13 mouse cellular contexts compared by ENCODE assay signal in the genomic region with DNA sequence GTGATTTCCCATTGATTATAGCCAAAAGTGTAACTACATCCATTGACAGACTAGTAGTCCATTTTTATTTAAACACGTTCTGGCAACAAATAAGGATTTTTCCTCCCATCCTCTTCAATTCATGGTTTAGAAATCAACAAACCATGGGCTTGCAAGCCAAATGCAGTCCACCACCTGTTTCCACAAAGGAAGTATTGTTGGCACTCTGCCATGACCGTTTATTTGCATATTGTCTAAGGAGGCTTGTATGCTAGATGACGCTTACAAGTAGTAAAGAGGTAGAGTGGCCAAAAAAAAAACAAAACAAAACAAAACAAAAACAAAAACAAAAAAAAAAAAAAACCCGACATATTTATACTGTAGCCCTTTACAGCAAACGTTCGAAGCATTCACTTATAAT. TPM values are rescaled to one million over a fixed set of nuclear protein-coding genes. Genes with fewer than 3 reads are reported as not detected.
DNase-seq lines count a peak whose midpoint lies in the region; ATAC-seq lines count a peak whose summit lies in the region.
"Had no signal": no experiment of that assay in that cellular context is flagged by ENCODE, and none has a peak within 500 bp of the region (broad histone marks: within the 10 kb centered on the region; RNA-seq: fewer than 3 reads in every experiment).

No protein-coding gene starts in this region.

- no peak overlapping the region for H3K4me2 ChIP-seq in forebrain, embryonic 15.5 days (replicated peaks)
- H3K4me2 ChIP-seq in forebrain, embryonic 11.5 days (ENCODE audit: low read depth, low read length, severe bottlenecking) = no peak overlapping the region
- H3K4me2 ChIP-seq: limb, embryonic 13.5 days; stomach, embryonic 15.5 days had no signal

- H3K4me1 ChIP-seq in forebrain, embryonic 15.5 days = peaks cover 7% of the 10 kb centered on the region
- no peaks in the 10 kb centered on the region for H3K4me1 ChIP-seq in forebrain, embryonic 11.5 days (replicated peaks; ENCODE audit: control insufficient read depth, insufficient read depth, low read length)
- H3K4me1 ChIP-seq: stomach, embryonic 15.5 days had no signal

- H3K36me3 ChIP-seq in forebrain, embryonic 15.5 days = no peaks in the 10 kb centered on the region
- H3K36me3 ChIP-seq in forebrain, embryonic 11.5 days (ENCODE audit: control insufficient read depth, insufficient read depth, low read length) = no peaks in the 10 kb centered on the region
- H3K36me3 ChIP-seq: limb, embryonic 13.5 days; stomach, embryonic 15.5 days had no signal

- ATAC-seq in forebrain, embryonic 15.5 days (replicated peaks) = peak; percentile 17; the same call in 1 of the 2 replicates
- ATAC-seq in forebrain, embryonic 11.5 days (replicated peaks; ENCODE audit: low FRiP score) = no peak
- ATAC-seq in common myeloid progenitor, adult 5-6 weeks (replicated peaks; ENCODE audit: low read depth, poor library complexity, severe bottlenecking) = peak; percentile 44

- 25% methylated on average over 6 of the region's 6 CpGs for WGBS in forebrain, embryonic 15.5 days
- 68% methylated on average over 6 of the region's 6 CpGs for WGBS in forebrain, embryonic 11.5 days

- no peaks in the 10 kb centered on the region for H3K9me3 ChIP-seq in forebrain, embryonic 15.5 days
- no peaks in the 10 kb centered on the region for H3K9me3 ChIP-seq in forebrain, embryonic 11.5 days (ENCODE audit: control insufficient read depth, low read length)
- H3K9me3 ChIP-seq: limb, embryonic 13.5 days; stomach, embryonic 15.5 days had no signal

- no peak overlapping the region for H3K9ac ChIP-seq in forebrain, embryonic 15.5 days (replicated peaks)
- no peak overlapping the region for H3K9ac ChIP-seq in forebrain, embryonic 11.5 days (ENCODE audit: low read length)
- H3K9ac ChIP-seq: limb, embryonic 13.5 days; stomach, embryonic 15.5 days had no signal

- H3K4me3 ChIP-seq in forebrain, embryonic 15.5 days = no peak overlapping the region
- H3K4me3 ChIP-seq in forebrain, embryonic 11.5 days (ENCODE audit: low read depth, low read length) = no peak overlapping the region
- H3K4me3 ChIP-seq: limb, embryonic 13.5 days; myocyte; stomach, embryonic 15.5 days had no signal

- no peaks in the 10 kb centered on the region for H3K27me3 ChIP-seq in forebrain, embryonic 15.5 days
- no peaks in the 10 kb centered on the region for H3K27me3 ChIP-seq in forebrain, embryonic 11.5 days (ENCODE audit: control insufficient read depth, insufficient read depth, low read length)
- H3K27me3 ChIP-seq: limb, embryonic 13.5 days; stomach, embryonic 15.5 days had no signal

- H3K27ac ChIP-seq in forebrain, embryonic 15.5 days (replicated peaks) = no peak overlapping the region
- H3K27ac ChIP-seq in forebrain, embryonic 11.5 days (ENCODE audit: low read depth, low read length) = no peak overlapping the region
- H3K27ac ChIP-seq: limb, embryonic 13.5 days; stomach, embryonic 15.5 days had no signal

- no peak for DNase-seq in forebrain, embryonic 11.5 days (ENCODE audit: low spot score)
- DNase-seq in kidney, postnatal 14 days = peak; percentile 48
- DNase-seq in kidney, adult 8-10 months = no peak
- DNase-seq in 416B (ENCODE audit: low read depth) = peak; percentile 92
- no peak for DNase-seq in frontal cortex, postnatal 25 days (ENCODE audit: low spot score in 2 of 2)
- no peak for DNase-seq in urinary bladder, postnatal 36 days (ENCODE audit: low spot score in 2 of 2)
- DNase-seq: lung, postnatal 36 days had no signal

RNA-seq across cellular contexts. Expression of gene Rap2b, which starts 3.3 kb away (rescaled TPM):
- 15.2 and 17.4 TPM in 2 replicates for polyA plus RNA-seq in forebrain, embryonic 15.5 days (2015; fragmentation: Nextera tagmentation; extraction: Ambion mirVana)
- polyA plus RNA-seq in forebrain, embryonic 11.5 days (2014; fragmentation: Nextera tagmentation; extraction: Ambion mirVana) = 14.4 and 14.7 TPM in 2 replicates
- 8.6 and 10.0 TPM in 2 replicates for total RNA-seq in common myeloid progenitor, adult 5-6 weeks (2017)

RNA-seq across cellular contexts. Expression of gene B430305J03Rik, which starts 7.6 kb away (rescaled TPM):
- not detected in 2 replicates for polyA plus RNA-seq in forebrain, embryonic 15.5 days (2015; fragmentation: Nextera tagmentation; extraction: Ambion mirVana)
- polyA plus RNA-seq in forebrain, embryonic 11.5 days (2014; fragmentation: Nextera tagmentation; extraction: Ambion mirVana) = not detected in 2 replicates
- total RNA-seq in common myeloid progenitor, adult 5-6 weeks (2017) = 0.58 and 0.87 TPM in 2 replicates
- polyA plus RNA-seq: heart, embryonic 16.5 days; limb, embryonic 13.5 days; stomach, embryonic 15.5 days had no signal

Comparison
In these comparisons a context has a peak if more than half of its experiments do, and no peak if none do; other contexts are left out.
1. DNase-seq: peak in kidney, postnatal 14 days (single experiment) and 416B (single experiment); none in forebrain, embryonic 11.5 days (single experiment), kidney, adult 8-10 months (0 of 2), frontal cortex, postnatal 25 days (0 of 2) and urinary bladder, postnatal 36 days (0 of 2).